Mouse (Mus musculus) thymus, postnatal 36 days (tissue): ENCODE data around the gene Cemip2.

Experiments used
- DNase-seq, 2 experiments: peaks; one replicate each; pipeline ENCODE4 v3.0.0; 2022; ENCODE audit warnings: mixed read lengths in 2 of 2

Cemip2 gene

GRCm38 (mm10) chr19:21778147-21778917, at the start of gene Cemip2:
TSS of gene Cemip2 (plus strand) at chr19:21778342.
- peak; percentile 92 to 93 for DNase-seq

GRCm38 (mm10) chr19:21728342-21728741, 49.8 kb upstream of the Cemip2 start:
- no peak for DNase-seq

- DNase-seq: no peak
These were observed 46.3 kb upstream of the Cemip2 start for GRCm38 (mm10) chr19:21731887-21732286.

- DNase-seq: no peak
These were observed 45.0 kb upstream of the Cemip2 start for GRCm38 (mm10) chr19:21733176-21733575.

- no peak for DNase-seq
These were observed 44.0 kb upstream of the Cemip2 start for GRCm38 (mm10) chr19:21734112-21734511.

- peak; percentile 9 to 24 for DNase-seq
These were observed 40.7 kb upstream of the Cemip2 start for GRCm38 (mm10) chr19:21737446-21737845.

GRCm38 (mm10) chr19:21737881-21738590, 40.1 kb upstream of the Cemip2 start:
- DNase-seq: no peak

GRCm38 (mm10) chr19:21738591-21739280, 39.4 kb upstream of the Cemip2 start:
- DNase-seq: no peak

- DNase-seq: no peak
These were observed 36.0 kb upstream of the Cemip2 start for GRCm38 (mm10) chr19:21742138-21742537.

- no peak for DNase-seq
These were observed 32.6 kb upstream of the Cemip2 start for GRCm38 (mm10) chr19:21745586-21745985.

- peak; percentile 47 to 50 for DNase-seq
These were observed 30.8 kb upstream of the Cemip2 start for GRCm38 (mm10) chr19:21747356-21747755.

GRCm38 (mm10) chr19:21750154-21750553, 28.0 kb upstream of the Cemip2 start:
- DNase-seq: no peak

- DNase-seq: no peak
These were observed 16.5 kb upstream of the Cemip2 start for GRCm38 (mm10) chr19:21761676-21762075.

GRCm38 (mm10) chr19:21764013-21764412, 14.1 kb upstream of the Cemip2 start:
- DNase-seq: no peak

GRCm38 (mm10) chr19:21764738-21765137, 13.4 kb upstream of the Cemip2 start:
- no peak for DNase-seq

GRCm38 (mm10) chr19:21767500-21768045, 10.6 kb upstream of the Cemip2 start:
- no peak for DNase-seq

- DNase-seq: no peak
These were observed 8.3 kb upstream of the Cemip2 start for GRCm38 (mm10) chr19:21769796-21770195.

- DNase-seq: no peak
These were observed 6.6 kb upstream of the Cemip2 start for GRCm38 (mm10) chr19:21771586-21771985.

- no peak for DNase-seq
These were observed 4.5 kb upstream of the Cemip2 start for GRCm38 (mm10) chr19:21773621-21774020.

- no peak for DNase-seq
These were observed 2.5 kb upstream of the Cemip2 start for GRCm38 (mm10) chr19:21775629-21776028.

GRCm38 (mm10) chr19:21776671-21777070, 1.5 kb upstream of the Cemip2 start:
- no peak for DNase-seq

GRCm38 (mm10) chr19:21777171-21777731, 891 bp upstream of the Cemip2 start:
- peak; percentile 26 to 48 for DNase-seq

- DNase-seq: no peak
These were observed 964 bp downstream of the Cemip2 start for GRCm38 (mm10) chr19:21779106-21779505.
